Mouse (Mus musculus) layer of hippocampus, postnatal 10 days (tissue): ENCODE measurements around the gene Acot4. TPM values are rescaled to one million over a fixed set of nuclear protein-coding genes. Genes with fewer than 3 reads are reported as not detected.
A peak's percentile ranks its signal among the peaks of the same experiment; 100 is the strongest.
"Not testable (repeated sequence)": the region's sequence is repeated elsewhere in the genome, so short reads cannot be mapped to it uniquely, and the experiment has no call there.

Source experiments
- DNase-seq, 2 experiments: peaks; one replicate each; pipeline ENCODE4 v3.0.0; 2021; ENCODE audit warnings: low spot score in 2 of 2
- total RNA-seq, 2 experiments: library from RNA; stranded (reverse); gene quantifications; 2 replicates each; pipeline ENCODE4 v1.2.3; 2021

Gene Acot4
- total RNA-seq, 2 experiments from 2014 or later = 2.0 to 2.3 TPM

DNA sequence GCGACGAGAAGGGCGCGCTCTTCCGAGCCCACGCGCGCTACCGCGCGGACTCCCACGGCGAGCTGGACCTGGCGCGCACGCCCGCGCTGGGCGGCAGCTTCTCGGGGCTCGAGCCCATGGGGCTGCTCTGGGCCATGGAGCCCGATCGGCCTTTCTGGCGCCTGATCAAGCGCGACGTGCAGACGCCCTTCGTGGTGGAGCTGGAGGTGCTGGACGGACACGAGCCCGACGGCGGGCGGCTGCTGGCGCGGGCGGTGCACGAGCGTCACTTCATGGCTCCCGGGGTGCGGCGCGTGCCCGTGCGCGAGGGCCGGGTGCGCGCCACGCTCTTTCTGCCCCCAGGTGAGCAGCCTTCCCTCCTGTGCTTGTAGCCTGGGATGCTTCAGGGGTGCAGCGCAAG, 31.4 kb downstream of the Acot4 start:
- peak; percentile 36 to 46 for DNase-seq

DNA sequence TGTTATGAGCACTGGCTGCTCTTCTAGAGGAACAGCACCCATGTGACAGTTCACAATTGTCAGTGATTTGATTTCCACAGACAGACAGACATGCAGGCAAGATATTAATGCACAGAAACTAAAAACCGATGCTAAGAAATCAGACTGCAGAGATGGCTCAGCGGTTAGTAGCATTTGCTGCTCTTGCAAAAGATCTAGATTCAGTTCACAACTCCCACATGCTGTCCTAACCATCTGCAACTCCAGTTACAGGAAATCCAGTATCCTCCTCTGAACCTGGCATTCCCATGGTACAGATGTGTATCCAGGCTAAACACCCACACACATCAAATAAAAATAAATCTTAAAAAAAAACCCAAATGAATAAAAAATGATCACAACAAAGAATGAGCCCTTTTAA, 33.5 kb downstream of the Acot4 start:
- no peak for DNase-seq

DNA sequence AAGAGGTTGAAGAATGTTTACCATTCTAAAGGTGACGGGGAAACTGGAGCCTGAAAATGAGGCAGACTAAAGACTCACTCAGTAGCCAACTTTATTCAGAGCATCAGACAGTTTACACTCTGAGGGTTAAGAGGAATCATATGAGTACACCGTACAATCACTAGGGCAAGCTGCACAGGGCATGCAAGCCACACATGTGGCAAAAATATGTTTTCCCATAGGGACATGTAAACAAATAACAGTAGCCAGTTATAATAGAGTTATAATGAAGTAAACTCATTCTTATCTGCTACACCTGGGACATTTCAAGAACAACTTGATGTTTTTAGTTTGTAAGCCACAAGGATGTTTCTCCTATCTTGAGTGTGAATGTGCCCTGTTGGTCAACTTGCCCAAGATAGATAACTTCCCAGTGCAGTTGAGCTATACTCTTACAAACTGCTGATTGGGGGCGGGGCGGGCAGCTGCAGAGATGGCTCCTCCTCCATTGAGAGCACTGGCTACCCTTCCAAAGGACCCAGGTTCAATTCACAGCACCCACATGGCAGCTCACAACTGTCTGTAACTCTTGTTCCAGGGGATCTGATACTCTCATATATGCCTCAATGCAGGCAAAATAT, 39.3 kb downstream of the Acot4 start:
- no peak for DNase-seq

DNA sequence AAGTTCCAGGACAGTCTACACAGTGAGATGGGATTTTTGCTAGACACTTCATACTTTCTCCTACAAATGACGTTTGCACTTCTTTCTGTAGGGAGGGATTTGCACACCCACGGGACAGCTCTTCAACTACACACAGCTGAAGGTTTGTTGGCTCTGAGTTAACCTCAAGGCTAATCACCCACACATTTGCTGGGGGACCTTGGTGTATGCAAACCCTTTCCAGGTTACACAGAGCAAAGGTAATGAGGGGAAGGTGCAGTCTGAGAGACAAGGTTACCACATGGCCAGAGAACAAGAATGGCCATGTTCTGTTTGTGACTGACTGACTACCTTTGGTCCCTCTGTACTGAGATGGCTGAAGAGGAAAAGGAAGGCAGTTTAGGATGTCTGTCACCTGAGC, 45.7 kb downstream of the Acot4 start:
- DNase-seq = no peak

DNA sequence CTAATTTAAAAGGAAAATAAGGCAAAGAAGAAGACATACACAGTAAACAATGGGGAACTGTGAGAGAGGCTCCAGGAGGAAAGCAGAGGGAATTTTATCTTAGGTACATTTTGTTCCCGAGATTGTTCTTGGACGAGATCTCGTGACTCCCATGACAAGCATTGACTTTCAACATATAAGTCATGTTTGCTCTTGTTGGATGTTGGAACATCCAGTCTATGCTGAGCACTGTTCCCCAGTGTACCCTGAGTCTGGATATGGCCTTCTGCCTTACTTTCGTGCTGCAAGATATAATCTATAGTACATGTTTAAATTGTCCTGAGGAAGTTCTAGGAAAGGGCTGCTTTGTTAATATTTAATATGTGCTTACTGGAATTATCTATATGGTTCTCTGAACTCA, 46.4 kb downstream of the Acot4 start:
- DNase-seq = no peak

DNA sequence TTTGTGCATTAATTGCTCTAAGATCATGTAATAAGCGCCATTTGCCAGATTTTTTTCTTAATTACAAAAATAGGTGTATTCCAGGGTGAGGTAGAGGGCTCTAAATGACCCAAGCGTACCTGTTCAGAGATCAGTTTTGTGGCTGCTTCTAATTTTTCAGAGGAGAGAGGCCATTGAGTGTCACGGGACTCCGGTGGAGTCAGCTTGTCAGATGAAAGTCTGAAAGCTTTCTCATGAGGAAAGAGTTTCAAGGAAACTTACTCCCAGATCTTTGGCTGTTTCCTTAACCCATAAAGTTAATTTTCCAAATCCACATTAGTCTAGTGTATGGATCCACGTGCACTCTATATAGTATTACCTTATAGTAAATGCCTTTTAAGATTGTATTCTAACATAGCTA, 56.5 kb downstream of the Acot4 start:
- not testable (repeated sequence) for DNase-seq

Other genes with a start within 250 kb of the Acot4 start
- 10 to 100 TPM; 21.4 to 23.6 TPM for gene Numb, start 116.4 kb upstream of the Acot4 start, total RNA-seq
- 10 to 100 TPM; 14.3 to 16.4 TPM for gene Riox1, start 87.8 kb upstream of the Acot4 start, total RNA-seq
- gene Heatr4, start 53.5 kb upstream of the Acot4 start, total RNA-seq = under 1 TPM in 1 of 2 experiments, not detected in 1; 0.18 TPM
- gene Acot2, start 50.5 kb upstream of the Acot4 start, total RNA-seq = 10 to 100 TPM; 12.4 to 13.1 TPM
- gene Acot1, start 28.9 kb upstream of the Acot4 start, total RNA-seq = 10 to 100 TPM; 29.1 to 33.3 TPM
- gene Gm49366, start 556 bp downstream of the Acot4 start, total RNA-seq = 1 to 10 TPM in 1 of 2 experiments, not detected in 1; 3.4 TPM
- gene Acot3, start 13.8 kb downstream of the Acot4 start, total RNA-seq = 1 to 10 TPM; 1.2 to 1.4 TPM
- 1 to 10 TPM; 4.0 to 4.7 TPM for gene Acot5, start 30.9 kb downstream of the Acot4 start, total RNA-seq
- 1 to 10 TPM; 3.7 to 4.3 TPM for gene Acot6, start 62.3 kb downstream of the Acot4 start, total RNA-seq
- gene Dnal1, start 76.0 kb downstream of the Acot4 start, total RNA-seq = 10 to 100 TPM; 80.0 to 82.5 TPM
- 1 to 10 TPM; 5.9 to 6.6 TPM for gene Pnma1, start 110.1 kb downstream of the Acot4 start, total RNA-seq
- 10 to 100 TPM; 13.3 to 13.5 TPM for gene Elmsan1, start 180.5 kb downstream of the Acot4 start, total RNA-seq
- gene Ptgr2, start 246.9 kb downstream of the Acot4 start, total RNA-seq = 10 to 100 TPM; 29.1 to 34.5 TPM